Mouse (Mus musculus): ENCODE data around the gene Zfp82.
"Not testable (repeated sequence)": the region's sequence is repeated elsewhere in the genome, so short reads cannot be mapped to it uniquely, and the experiment has no call there.

The Zfp82 gene

DNA sequence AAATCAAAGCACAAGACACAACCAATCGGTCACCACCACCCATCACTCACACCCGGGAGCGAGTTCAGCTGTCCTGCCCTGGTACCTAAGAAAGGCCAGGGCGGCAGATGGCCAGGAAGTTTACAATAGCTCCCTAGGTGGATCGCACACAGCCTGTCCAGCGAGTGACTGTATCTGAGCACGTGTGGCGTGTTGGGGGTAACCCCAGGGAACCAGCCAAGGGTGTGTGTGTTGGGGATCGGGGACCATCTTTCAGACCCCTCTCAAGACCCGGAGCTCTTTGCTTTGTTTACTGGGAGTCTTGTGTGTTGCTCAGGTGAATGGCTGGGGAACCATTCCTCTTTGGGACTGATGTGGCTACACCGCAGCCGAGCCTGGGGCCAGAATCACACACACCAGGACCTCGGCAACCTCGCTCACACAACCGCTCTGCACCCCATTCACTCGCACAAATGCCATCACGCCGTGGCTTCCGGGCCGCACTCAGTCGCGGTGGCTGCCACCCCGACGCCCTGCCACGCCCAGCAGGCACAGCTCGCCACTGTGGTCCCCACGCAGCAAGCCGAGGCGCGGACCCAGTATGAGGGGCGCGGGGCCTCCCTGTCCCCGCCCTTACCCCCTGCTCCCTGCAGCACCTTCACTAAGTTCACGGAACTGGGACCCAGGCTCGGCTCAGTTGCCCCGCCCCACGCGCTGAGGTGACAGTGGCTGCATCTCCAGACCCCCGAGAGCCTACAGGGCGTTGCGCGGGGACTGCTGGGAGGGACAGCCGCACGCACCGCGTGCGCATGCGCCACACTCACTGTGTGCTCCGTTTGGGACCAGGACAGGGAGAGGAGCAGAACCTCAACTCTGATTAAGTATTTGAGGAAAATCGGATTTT lies at the start of gene Zfp82:
TSS of gene Zfp82 (minus strand) at position 755 of the 883 bp plus-strand sequence.
- DNase-seq (ENCODE audit: low read depth, low spot score) = peak; percentile 90

DNA sequence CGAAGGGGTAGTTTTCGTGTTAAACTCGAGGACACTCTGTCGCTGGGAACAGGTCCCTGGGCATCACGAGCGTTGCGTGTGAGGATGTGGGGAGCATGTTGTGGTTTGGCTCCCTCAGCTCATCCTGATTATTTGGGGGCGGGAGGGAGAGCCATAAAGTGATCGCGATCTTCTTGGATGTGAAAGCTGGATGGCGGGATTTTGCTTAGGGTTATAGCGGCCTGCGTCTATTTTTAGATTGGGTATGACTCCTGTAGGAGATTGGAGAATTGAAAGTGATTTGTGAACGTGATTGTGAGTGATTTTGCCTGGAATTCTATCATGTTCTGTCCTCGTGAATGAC lies 49.5 kb upstream of the Zfp82 start:
- DNase-seq (ENCODE audit: low read depth, low spot score) = no peak

DNA sequence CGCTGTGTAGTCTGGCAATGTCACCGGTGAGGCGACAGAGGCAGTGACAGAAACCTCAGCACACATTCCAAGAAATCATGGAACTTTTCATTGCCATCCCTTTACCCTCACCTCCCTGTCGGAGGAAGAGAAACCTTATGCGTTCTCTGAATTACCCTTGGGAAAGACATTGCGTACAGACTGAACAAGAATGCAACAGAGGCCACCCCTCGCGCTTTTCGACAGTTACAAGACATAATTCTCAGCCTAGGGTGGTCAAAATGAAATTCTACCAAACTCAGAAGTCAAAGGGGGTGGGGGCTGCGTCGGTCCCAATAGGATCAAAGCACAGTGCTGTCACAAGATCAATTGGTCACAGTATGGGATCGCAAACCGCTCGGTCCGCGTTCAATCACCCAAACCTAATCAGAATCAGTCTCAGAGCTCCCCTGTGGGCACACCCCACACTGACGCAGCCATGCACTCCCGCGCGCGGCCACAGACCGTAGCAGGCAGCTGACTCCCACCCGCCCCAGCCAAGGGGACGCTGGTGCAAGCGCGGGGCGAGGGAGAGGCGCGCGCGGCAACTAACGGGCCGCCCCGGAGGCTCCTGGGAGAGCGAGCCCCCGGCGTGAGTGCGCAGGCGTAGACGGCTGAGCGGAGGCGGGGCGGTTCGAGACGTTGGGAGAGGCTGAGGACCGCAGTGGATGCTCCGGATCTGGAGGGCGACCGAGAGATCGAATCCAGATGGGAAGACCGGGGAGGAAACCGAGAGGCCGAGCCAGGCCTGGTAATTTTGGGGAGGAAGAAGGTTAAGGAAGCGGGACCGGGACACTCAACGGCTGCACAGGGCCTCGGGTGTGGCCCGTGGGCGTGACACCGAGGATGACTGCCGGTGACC lies 48.8 kb upstream of the Zfp82 start, which contains the start of gene Zfp382:
TSS of gene Zfp382 (plus strand) at position 635 of the 880 bp plus-strand sequence.
- DNase-seq (ENCODE audit: low read depth, low spot score) = peak; percentile 73

DNA sequence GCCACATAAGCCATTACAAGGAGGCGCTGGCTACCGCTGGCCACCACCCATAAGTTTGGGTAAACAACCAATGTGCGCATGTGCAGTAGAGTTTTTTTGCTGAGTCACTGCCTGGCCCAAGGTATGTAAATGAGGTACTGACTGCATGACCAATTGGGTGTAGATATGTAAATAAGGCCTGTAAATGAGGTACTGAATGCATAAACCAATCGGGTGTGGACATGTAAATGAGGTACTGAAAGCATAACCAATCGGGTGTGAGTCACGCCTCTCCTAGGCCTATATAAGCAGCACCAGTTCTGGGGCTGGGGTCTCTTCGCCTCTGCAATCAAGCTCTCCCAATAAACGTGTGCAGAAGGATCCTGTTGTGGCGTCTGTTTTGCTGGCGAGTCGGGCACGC lies 45.2 kb upstream of the Zfp82 start:
- DNase-seq (ENCODE audit: low read depth, low spot score) = not testable (repeated sequence)

DNA sequence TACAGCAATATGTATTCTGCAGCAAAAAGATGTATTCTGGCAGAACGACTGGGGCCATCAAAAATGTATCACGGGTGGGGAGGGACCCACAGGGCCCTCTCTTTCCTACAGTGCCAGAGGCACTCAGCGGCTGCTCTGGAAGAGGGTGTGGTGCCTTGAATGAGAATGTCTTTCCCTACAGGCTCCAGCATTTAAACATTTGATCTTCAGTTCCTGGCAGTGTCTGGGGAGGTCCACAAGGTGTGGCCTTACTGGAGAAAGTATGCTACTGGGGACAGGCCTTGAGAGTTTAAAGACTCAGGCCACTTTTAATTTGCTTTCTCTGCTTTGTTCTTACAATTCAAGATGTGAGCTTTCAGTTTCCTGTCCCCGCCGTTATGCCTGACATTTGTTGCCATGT lies 43.4 kb upstream of the Zfp82 start:
- DNase-seq (ENCODE audit: low read depth, low spot score) = no peak

DNA sequence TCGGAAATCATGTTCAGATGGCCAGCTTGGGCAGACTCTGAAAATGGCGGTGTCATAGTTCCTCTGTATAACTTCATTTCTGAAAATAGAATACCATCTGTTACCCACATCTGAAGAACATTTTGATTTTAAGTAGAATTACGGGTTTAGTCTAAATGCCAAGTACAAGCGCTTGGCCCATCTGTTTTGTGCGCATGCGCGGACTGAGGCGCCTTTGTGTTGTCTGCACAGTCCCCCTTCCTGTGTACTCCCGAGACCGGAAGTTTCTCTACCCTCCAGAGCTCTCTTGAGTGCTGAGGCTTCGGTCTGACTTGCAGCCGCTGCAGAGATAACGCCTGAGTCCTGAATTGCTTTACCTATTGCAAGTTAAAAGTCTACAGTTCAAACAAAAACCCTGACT lies 26.6 kb upstream of the Zfp82 start:
- DNase-seq (ENCODE audit: low read depth, low spot score) = no peak

DNA sequence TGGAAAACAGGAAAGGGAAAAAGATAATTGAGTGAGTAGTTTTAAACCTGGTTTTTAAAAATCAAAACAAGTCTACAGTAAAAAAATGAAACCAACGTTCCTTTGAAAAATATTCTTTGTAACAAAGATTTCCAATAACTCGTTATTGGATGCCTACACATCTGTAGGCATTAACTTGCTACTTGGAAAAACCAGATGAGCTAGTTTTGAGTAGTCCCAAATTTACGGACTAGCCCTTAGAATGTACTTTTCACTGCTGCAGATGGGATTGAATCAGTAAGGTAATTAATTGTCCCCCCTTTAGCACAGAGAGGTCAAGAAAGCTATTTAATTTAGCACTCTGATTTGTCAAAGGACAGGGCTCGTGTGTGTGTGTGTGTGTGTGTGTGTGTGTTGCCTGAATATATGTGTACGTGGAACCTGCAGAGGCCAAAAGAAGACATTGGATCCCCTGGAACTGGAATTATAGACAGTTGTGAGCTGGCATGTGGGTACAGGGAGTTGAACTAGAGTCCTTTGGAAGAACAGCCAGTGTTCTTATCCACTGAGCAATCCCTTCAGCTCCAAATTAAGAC lies 22.9 kb upstream of the Zfp82 start:
- no peak for DNase-seq (ENCODE audit: low read depth, low spot score)

- DNase-seq (ENCODE audit: low read depth, low spot score) = peak; percentile 87
These were observed 22.1 kb upstream of the Zfp82 start, which contains the start of gene Zfp260 for GRCm38 (mm10) chr7:30094646-30095429. Zfp260 (plus strand) TSS chr7:30094777.

DNA sequence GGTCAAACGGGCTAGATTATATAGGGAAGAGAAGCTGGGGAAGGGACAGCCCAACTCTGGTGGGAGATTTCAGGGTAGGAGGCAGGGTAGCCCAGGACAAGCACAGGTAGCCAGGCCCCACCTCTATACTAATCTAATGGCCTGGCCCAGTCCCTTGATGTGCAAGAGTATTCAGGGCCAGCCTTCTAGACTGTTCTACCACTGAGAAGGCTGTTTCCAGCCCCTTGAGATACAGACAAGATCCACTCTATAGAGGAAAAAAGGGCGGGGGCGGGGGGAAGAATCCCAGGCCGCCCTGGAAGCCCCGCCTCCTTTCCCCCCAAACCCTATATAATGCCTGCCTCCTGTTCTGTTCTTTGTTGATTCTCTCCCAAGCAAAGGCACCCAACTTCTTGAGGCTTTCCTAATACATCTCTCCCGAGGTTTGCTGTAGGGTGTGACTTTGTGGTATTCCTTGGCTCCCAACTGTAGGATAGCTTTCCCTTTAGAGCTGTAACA lies 21.3 kb upstream of the Zfp82 start:
- no peak for DNase-seq (ENCODE audit: low read depth, low spot score)

DNA sequence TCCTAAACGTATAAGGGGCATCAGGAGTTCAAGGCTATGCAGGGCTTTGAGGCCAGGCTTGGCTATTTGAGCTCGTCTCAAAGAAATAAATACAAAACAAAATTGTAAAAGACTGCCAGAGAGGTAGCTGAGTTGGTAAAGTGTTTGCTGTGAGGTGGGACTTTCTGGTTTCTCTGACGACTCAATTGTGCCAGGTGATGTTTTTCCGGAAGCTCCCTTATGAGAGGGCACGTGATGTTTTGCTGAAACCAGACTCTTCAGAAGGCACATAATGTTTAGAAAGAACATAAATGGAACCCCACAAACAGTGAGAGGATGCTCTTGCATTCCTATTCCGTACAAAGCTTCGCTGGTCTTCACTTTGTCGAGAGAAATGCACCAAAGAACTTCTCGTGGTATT lies 20.0 kb upstream of the Zfp82 start:
- DNase-seq (ENCODE audit: low read depth, low spot score) = no peak

DNA sequence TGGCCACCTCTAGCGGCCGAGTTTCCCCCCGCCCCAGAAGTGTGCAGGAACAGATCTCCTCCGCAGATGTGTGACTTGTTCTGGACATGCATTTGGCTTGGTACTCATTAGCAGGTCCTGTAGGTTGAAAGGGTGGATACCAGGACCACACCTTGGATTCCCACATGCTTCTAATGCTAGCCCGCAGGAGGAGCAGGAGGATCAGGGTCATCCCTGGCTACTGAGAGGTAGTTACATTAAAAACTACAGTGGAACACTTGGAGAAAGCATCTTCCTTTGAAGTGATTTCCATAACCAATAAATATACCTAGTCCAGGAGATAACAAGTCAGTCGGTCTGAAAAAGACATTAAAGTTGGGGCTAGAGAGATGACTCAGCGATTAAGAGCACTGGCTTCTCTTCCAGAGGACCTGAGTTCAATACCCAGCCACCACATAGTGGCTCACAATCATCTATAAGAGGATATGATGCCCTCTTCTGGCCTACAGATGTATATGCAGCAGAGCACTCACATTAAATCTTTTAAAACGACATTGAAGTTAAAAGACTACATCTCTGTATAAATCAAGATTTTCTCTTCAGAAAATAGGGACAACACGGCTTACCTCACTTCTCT lies 18.4 kb upstream of the Zfp82 start:
- no peak for DNase-seq (ENCODE audit: low read depth, low spot score)

GRCm38 (mm10) chr7:30090092-30090969 lies 17.6 kb upstream of the Zfp82 start, which contains the start of the genes Gm26920 and Zfp566:
Gm26920 (minus strand) TSS chr7:30090410.
Zfp566 (minus strand) TSS chr7:30090527.
- DNase-seq (ENCODE audit: low read depth, low spot score) = peak; percentile 98

DNA sequence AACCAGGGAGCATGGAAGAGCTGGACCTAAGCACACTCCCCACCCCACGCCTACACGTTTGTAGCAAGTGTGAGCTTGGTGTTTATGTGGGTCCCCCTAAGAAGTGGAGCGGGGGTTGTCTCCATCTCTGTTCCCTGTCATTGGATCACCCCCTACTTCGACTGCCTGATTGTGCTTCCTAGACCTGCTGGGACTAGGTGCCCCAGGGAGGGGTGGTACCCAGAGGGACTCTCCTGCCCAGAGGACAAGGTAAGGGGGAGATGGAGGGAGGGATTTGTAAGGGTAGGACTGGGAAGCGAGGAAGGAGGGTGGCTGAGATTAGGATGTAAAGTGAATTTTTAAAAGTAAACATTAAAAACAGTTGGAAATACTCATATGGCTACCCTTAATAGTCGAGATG lies 16.7 kb upstream of the Zfp82 start:
- no peak for DNase-seq (ENCODE audit: low read depth, low spot score)

- DNase-seq (ENCODE audit: low read depth, low spot score) = no peak
These were observed 13.8 kb upstream of the Zfp82 start for GRCm38 (mm10) chr7:30086524-30086923.

- DNase-seq (ENCODE audit: low read depth, low spot score) = no peak
These were observed 8.1 kb downstream of the Zfp82 start for GRCm38 (mm10) chr7:30064622-30065021.

GRCm38 (mm10) chr7:30062478-30062877 lies 10.2 kb downstream of the Zfp82 start:
- DNase-seq (ENCODE audit: low read depth, low spot score) = no peak

DNA sequence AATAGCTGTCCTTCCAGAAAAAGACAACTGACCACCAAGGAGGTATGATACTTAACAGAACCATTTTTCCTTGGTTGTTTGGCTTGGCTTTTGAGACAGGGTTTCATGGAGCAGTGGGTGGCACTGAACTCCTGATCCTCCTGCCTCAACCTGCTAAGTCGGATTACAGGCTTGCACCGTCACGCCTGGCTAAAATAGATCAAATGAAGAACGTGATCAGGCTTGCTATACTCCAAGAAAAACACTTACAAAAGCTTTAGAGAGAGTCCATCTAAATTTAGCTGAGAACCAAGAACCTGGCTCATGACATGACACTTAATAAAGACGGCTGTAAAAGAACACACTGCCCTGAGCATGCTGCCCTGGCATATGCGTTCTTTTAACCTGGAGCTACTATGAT lies 12.4 kb downstream of the Zfp82 start:
- peak; percentile 15 for DNase-seq (ENCODE audit: low read depth, low spot score)

DNA sequence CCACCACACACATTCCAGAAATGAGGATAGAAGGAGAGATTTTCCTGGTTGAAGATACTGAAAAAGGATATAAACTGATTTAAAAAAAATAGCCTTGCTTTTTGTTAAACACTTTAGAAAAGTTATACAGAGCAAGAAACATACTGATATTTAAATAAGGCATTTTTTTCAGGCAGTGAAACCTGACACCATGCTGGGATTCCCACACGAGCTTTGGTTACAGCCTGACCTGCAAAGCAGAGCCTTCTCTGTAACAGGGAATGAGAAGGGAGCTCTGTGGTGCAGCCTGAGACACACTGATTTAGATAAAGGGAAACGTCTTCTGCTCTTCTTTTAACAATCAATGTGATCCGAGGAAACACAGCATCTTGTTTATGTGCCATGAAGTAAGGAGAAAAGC lies 19.1 kb downstream of the Zfp82 start:
- no peak for DNase-seq (ENCODE audit: low read depth, low spot score)

DNA sequence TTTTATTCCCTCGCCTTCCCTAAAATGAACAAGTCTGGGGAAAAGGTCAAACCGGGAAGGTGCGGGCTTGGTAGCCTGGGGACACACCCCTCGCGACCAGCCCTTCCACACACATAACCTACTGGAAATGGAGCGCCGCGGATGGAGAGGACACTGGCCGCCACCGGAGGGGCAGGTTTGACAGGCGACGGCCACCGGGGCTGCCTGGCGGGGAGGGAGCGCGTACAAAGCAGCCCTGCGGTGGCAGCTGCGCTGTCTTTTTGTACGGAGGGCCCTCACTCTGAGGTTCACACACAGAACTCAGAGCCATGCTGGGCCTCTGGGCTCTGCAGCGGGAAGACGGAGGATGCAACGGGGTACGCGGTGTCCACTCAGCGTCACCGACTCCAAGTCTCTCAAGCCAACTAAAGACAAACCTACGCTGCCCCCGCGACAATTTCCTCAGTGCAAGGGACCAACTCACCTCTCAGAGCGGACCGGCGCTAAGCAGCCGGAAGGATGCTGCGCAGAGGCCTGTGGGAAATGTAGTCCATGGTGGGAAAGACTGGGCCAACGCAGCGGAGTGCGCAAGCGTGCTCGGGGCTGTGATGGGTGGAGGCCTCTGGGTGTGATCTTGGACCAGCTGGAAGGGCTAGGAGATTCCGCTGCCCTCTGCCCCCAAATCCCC lies 21.7 kb downstream of the Zfp82 start, which contains the start of gene Zfp14:
TSS of gene Zfp14 (minus strand) at position 499 of the 667 bp plus-strand sequence.
- DNase-seq (ENCODE audit: low read depth, low spot score) = peak; percentile 75

Data from skeletal muscle tissue, adult 2 months (tissue).